Mouse (Mus musculus) lung, embryonic 16.5 days (tissue): ENCODE results near the gene Sp2. TPM values are rescaled to one million over a fixed set of nuclear protein-coding genes. Genes with fewer than 3 reads are reported as not detected.

Experiments
- ATAC-seq: fragments of 200-750 bp; cut with Nextera tagmentation; 2 replicates; pipeline ENCODE4 v1.8.0; 2017; ENCODE audit warnings: low read depth, mild to moderate bottlenecking, moderate library complexity
- H3K27ac ChIP-seq: fragments of 300-500 bp; sonication (generic); 2 replicates; pipeline ENCODE4 v1.5.1; 2014; ENCODE audit warnings: mild to moderate bottlenecking, control low read depth, low read length
- H3K27me3 ChIP-seq: fragments of 300-500 bp; sonication (generic); 2 replicates; pipeline ENCODE4 v1.6.1; 2014; ENCODE audit warnings: low read depth, low read length, mixed read lengths; ENCODE audit not compliant: control insufficient read depth, insufficient read depth
- H3K36me3 ChIP-seq: fragments of 300-500 bp; sonication (generic); 2 replicates; pipeline ENCODE4 v1.6.1; 2014; ENCODE audit warnings: low read length; ENCODE audit not compliant: control insufficient read depth, insufficient read depth
- H3K4me1 ChIP-seq: fragments of 300-500 bp; sonication (generic); replicated peaks from 2 replicates; pipeline ENCODE4 v1.6.1; 2014; ENCODE audit warnings: low read length, mixed read lengths; ENCODE audit not compliant: control insufficient read depth, insufficient read depth
- H3K4me2 ChIP-seq: fragments of 300-500 bp; sonication (generic); 2 replicates; pipeline ENCODE4 v1.6.1; 2014; ENCODE audit warnings: low read depth, low read length, control low read depth
- H3K4me3 ChIP-seq: fragments of 300-500 bp; sonication (generic); 2 replicates; pipeline ENCODE4 v1.5.1; 2014; ENCODE audit warnings: mild to moderate bottlenecking, low read length, control low read depth
- H3K9ac ChIP-seq: fragments of 300-500 bp; sonication (generic); 2 replicates; pipeline ENCODE4 v1.6.1; 2014; ENCODE audit warnings: low read length, control low read depth
- H3K9me3 ChIP-seq: fragments of 300-500 bp; sonication (generic); 2 replicates; pipeline ENCODE4 v1.6.1; 2016; ENCODE audit warnings: low read length; ENCODE audit not compliant: control insufficient read depth
- WGBS: fragments of 180-500 bp; shearing (Covaris S2); extraction: QIAGEN DNeasy Blood & Tissue Kit; methylation state at CpG from one replicate; pipeline ENCODE4 v1.1.7; 2014; 5-methylcytosine and 5-hydroxymethylcytosine counted together
- polyA plus RNA-seq: library from polyadenylated mRNA; unstranded; fragments of >200 nt; fragmentation: Nextera tagmentation; extraction: Ambion mirVana; gene quantifications from 2 replicates; pipeline ENCODE4 v1.2.1, GENCODE M21; 2015

Sp2 gene
- polyA plus RNA-seq: 18.5 and 22.2 TPM in 2 replicates

DNA sequence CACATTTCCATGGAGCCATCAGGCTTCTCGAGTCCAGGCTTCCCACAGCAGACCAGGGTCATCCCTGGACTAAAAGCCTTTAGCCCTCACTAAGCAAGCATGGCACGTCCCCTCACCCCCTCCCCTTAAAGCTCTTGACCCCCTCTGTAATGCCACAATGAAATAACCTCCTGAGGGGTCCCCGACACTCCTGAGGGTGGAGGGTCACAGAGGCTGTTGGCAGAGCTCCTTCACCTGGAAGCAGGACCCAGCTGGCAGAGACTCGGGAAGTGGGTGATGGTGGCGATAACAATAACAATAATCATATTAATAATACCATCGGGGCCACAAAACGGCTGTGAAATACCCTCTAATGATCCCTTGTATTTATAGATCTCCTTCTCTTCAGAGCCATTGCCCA, at the start of gene Sp2:
Sp2 (minus strand) TSS at position 101 of the 400 bp plus-strand sequence.
- no peak within 1 kb of the TSS for H3K9ac ChIP-seq
- H3K36me3 ChIP-seq: no peaks in the 10 kb centered on the region
- no peak within 1 kb of the TSS for H3K27ac ChIP-seq
- H3K9me3 ChIP-seq: no peaks in the 10 kb centered on the region
- H3K27me3 ChIP-seq: no peaks in the 10 kb centered on the region; the same call in 1 of the 2 replicates
- no peak within 1 kb of the TSS for H3K4me3 ChIP-seq
- H3K4me2 ChIP-seq: no peak within 1 kb of the TSS
- 62% methylated on average over 7 of the region's 7 CpGs for WGBS
- peaks cover 13% of the 10 kb centered on the region for H3K4me1 ChIP-seq
- ATAC-seq: no peak

DNA sequence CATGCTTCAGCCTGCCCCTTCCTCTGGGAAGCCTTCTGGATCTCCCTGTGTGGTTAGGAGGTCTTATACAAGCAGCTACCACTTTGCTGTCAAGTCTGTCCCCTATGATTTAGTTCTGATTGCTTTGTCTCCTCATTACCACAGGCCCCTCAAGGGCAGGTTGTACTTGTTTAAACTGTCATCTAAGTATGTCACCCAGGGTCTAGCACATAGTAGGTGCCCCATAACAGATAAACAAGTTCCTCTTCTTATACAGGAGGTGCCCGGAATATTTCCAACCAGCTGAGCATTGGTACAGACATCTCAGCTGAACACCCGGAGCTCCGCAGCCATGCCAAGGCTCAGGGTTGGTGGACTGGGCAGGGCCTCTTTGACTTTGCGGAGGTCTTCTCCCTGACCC, 49.7 kb upstream of the Sp2 start:
- H3K9me3 ChIP-seq: no peaks in the 10 kb centered on the region
- no peak overlapping the region for H3K27ac ChIP-seq
- ATAC-seq: no peak
- no peak overlapping the region for H3K4me3 ChIP-seq
- H3K4me1 ChIP-seq: peaks cover 5% of the 10 kb centered on the region; the same call in 1 of the 2 replicates
- H3K4me2 ChIP-seq: no peak overlapping the region
- no peaks in the 10 kb centered on the region for H3K36me3 ChIP-seq
- WGBS: 91% methylated on average over 4 of the region's 4 CpGs
- H3K9ac ChIP-seq: no peak overlapping the region
- no peaks in the 10 kb centered on the region for H3K27me3 ChIP-seq

GRCm38 (mm10) chr11:97031977-97032376, 49.2 kb upstream of the Sp2 start:
- H3K4me3 ChIP-seq: no peak overlapping the region
- H3K9ac ChIP-seq: no peak overlapping the region
- H3K4me2 ChIP-seq: no peak overlapping the region
- no peak for ATAC-seq
- H3K9me3 ChIP-seq: no peaks in the 10 kb centered on the region
- no peak overlapping the region for H3K27ac ChIP-seq
- WGBS: 75% methylated on average over 12 of the region's 12 CpGs
- H3K27me3 ChIP-seq: no peaks in the 10 kb centered on the region
- H3K36me3 ChIP-seq: no peaks in the 10 kb centered on the region
- H3K4me1 ChIP-seq: peaks cover 5% of the 10 kb centered on the region; the same call in 1 of the 2 replicates

DNA sequence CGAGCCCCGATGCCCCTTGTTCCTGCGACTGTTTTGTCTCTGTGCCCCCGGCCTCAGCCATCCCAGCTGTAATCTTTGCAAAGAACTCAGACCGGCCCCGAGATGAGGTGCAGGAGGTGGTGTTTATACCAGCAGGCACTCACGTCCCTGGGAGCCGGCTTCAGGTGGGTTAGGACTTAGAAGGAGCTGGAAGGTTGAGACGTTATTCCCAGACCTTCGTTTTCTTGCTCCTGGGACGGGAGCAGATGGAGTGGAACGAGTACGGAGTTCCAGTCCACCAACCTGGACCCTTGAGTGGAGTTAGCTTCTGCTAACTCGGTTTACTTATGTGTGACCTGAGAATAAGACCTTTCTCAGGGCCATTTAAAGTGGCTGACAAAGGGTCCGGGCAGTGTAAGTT, 47.7 kb upstream of the Sp2 start:
- WGBS: 11% methylated on average over 15 of the region's 15 CpGs
- Histone ChIP-seq H3K36me3 (no peaks in the 10 kb centered on the region), H3K27ac (peak overlapping the region; percentile 91; the same call in 1 of the 2 replicates), H3K4me2 (peak overlapping the region; percentile 85), H3K9me3 (no peaks in the 10 kb centered on the region), H3K4me3 (peak overlapping the region; percentile 76), H3K9ac (peak overlapping the region; percentile 90), H3K4me1 (peaks cover 11% of the 10 kb centered on the region), H3K27me3 (no peaks in the 10 kb centered on the region)
- no peak for ATAC-seq

DNA sequence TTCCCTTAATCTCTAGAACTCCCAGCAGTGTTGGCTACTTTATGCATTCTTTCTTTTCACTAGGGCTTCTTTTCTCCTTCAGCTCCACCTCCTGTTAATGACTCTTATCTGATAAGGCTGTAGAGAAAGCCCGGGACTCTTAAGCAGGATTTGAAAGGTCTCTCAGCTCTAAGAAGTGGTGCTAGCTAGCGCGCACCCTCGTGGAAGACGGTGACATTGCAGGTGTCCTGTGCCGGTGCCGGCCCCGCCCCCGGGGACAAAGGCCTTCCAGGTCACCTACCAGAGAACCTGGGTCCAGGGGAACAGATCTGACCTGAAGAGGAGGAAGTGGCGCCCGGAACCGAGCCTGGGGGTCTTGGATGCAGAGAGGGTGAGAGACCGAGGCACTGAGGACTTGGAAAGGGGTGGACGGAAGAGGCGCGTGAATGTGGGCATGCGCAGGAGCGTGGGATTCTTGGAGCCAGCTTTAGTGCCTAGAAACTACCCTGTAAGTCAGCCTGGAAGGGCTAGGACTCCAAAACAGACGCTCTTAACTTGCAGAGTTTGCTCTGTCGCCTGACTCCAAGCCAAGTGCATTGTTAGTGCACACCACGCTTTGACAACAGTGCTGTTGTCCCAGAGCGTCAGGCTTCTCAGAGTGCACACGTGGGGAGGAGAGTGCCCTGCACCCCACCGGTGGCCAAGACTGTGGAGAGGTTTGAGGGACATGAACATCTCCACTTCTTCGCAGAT, 47.1 kb upstream of the Sp2 start, which contains the start of gene Scrn2:
Scrn2 (plus strand) TSS at position 253 of the 732 bp plus-strand sequence.
- peak; percentile 85 for ATAC-seq
- under 1% methylated on average over 25 of the region's 25 CpGs for WGBS

DNA sequence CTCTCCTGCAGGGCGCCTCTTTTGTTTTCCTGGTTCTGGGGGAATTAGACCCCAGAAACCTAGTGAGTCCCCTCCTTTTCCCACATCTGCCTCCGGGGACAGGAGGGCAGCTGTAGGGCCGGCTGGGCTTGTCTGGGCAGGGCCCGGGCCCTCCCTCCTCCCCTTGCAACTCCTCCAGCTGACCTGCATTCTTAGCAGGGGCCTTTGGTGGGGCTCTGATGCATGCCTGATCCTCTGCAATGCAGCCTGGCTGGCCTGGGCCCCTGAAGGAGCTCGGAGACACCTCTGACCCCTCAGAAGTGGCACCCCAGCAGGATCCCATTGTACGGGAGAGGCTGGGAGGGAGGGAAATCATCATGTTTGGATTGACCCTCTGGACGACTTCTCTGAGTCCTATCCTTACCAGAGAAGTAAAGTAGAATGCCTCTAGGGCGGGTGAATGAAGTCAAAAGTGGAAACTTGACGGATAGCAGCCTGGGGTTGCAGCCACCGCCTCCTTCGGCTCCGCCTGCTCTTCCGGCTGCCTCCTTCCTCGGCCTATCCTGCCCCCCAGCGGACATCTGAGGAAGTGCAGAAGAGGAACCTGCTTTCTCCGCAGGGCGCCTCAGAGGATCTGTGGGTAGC, 43.1 kb upstream of the Sp2 start:
- 3% methylated on average over 17 of the region's 17 CpGs for WGBS
- peak overlapping the region; percentile 40 for H3K4me3 ChIP-seq
- peaks cover 30% of the 10 kb centered on the region for H3K27me3 ChIP-seq
- peak overlapping the region; percentile 61 for H3K9ac ChIP-seq
- ATAC-seq: peak; percentile 63
- H3K27ac ChIP-seq: peak overlapping the region; percentile 82
- peak overlapping the region; percentile 50 for H3K4me2 ChIP-seq
- no peaks in the 10 kb centered on the region for H3K9me3 ChIP-seq
- peaks cover 25% of the 10 kb centered on the region for H3K4me1 ChIP-seq
- H3K36me3 ChIP-seq: no peaks in the 10 kb centered on the region

More for the DNA sequence above, 47.1 kb upstream of the Sp2 start, which contains the start of gene Scrn2:
- Histone ChIP-seq H3K4me2 (peak within 1 kb of the TSS; percentile 85), H3K36me3 (no peaks in the 10 kb centered on the region), H3K27ac (peak within 1 kb of the TSS; percentile 91), H3K9me3 (no peaks in the 10 kb centered on the region), H3K9ac (peak within 1 kb of the TSS; percentile 90), H3K4me3 (peak within 1 kb of the TSS; percentile 76), H3K4me1 (peaks cover 12% of the 10 kb centered on the region), H3K27me3 (no peaks in the 10 kb centered on the region)

GRCm38 (mm10) chr11:97024977-97025376, 42.2 kb upstream of the Sp2 start:
- ATAC-seq: no peak
- H3K9me3 ChIP-seq: no peaks in the 10 kb centered on the region
- H3K4me2 ChIP-seq: no peak overlapping the region
- peaks cover 38% of the 10 kb centered on the region for H3K27me3 ChIP-seq
- WGBS: 38% methylated on average over 10 of the region's 10 CpGs
- H3K4me3 ChIP-seq: no peak overlapping the region
- H3K36me3 ChIP-seq: no peaks in the 10 kb centered on the region
- no peak overlapping the region; the same call in 1 of the 2 replicates for H3K27ac ChIP-seq
- peaks cover 20% of the 10 kb centered on the region for H3K4me1 ChIP-seq
- no peak overlapping the region; the same call in 1 of the 2 replicates for H3K9ac ChIP-seq

- peak; percentile 37; the same call in 1 of the 2 replicates for ATAC-seq
- Histone ChIP-seq H3K4me3 (peak overlapping the region; percentile 61), H3K4me2 (peak overlapping the region; percentile 97), H3K9me3 (no peaks in the 10 kb centered on the region), H3K36me3 (no peaks in the 10 kb centered on the region), H3K4me1 (peaks cover 34% of the 10 kb centered on the region), H3K27ac (no peak overlapping the region), H3K27me3 (peaks cover 64% of the 10 kb centered on the region), H3K9ac (peak overlapping the region; percentile 73)
- WGBS: 2% methylated on average over 50 of the region's 50 CpGs
These were observed 39.2 kb upstream of the Sp2 start for GRCm38 (mm10) chr11:97021873-97022484.
